Mouse (Mus musculus) right cerebral cortex, postnatal 25 days (tissue): Measurements from ENCODE around the gene Mras.
A peak's percentile ranks its signal among the peaks of the same experiment; 100 is the strongest.

Source experiments
- DNase-seq: peaks from one replicate; pipeline ENCODE4 v3.0.0; 2022

The Mras gene

GRCm38 (mm10) chr9:99439064-99439463, 1.9 kb upstream of the Mras start:
- DNase-seq, result no peak

GRCm38 (mm10) chr9:99437781-99438565, 792 bp upstream of the Mras start:
- no peak for DNase-seq

DNA sequence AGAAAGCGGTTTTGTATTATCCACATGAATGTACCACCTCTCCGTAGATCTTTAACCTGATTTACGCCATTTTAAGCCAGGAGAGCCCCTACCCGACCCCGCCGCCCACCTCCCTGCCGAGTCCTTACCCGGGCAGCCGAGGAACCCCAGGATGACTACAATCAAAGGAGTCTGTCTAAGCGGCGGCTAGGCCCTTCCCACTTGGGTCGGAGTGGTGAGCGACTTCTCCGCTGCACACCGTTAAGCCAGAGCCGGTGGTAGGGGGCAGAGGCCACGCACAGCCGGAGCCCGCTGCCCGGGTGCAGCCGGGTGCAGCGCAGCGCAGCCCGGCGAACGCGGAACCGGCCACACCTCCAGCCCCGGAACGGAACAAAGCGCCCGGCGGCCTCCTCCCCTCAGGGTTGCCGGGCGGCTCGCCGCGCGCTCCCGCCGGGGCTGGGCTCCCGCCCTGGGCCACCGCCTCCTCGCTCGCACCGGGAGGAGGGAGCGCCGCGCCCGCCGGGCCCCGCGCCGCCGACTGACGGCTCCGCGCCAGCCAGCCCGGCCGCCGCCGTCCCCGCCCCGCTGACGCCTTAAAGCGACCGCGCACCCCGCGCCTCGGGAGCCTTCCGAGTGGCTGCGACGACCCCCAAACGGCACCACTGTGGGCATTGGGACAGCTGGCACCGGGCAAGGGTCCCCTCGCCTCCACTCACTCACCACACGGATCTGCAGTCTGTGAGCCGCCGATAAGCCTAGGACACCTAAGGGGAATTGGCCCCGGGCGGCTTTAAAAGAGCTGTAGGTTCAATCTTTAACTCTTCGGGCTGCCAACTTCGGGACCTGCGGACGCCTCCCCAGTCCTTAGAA, 775 bp downstream of the Mras start:
- DNase-seq, result peak; percentile 88

DNA sequence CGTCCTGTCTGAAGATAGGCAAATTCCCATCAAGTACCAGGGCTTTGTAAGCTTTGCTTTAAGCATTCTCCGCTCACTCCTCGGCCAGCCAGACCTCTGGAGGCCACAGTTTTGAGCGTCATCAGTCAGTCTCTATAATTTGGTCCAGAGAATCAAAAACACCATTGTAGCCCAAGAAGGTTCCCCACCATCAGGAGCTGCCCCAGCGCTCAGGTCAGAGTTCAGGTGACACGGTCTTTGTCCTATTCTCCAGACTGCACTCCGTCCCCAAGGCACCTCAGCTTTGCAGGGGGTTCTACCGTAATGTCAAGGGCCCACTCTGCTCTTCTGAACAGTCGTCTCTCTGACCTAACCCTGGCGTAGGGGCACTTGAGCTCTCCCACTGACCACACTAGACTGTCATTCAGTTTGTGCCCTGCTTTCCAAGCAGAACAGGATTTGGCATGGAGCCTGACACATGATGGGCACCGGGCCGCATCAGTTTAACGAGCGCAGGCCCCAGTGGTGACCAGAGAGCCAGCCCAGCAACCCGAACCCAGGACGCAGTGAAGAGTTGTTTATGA, 1.5 kb downstream of the Mras start:
- DNase-seq, result peak; percentile 55

GRCm38 (mm10) chr9:99434892-99435618, 2.1 kb downstream of the Mras start:
- DNase-seq, result peak; percentile 70

DNA sequence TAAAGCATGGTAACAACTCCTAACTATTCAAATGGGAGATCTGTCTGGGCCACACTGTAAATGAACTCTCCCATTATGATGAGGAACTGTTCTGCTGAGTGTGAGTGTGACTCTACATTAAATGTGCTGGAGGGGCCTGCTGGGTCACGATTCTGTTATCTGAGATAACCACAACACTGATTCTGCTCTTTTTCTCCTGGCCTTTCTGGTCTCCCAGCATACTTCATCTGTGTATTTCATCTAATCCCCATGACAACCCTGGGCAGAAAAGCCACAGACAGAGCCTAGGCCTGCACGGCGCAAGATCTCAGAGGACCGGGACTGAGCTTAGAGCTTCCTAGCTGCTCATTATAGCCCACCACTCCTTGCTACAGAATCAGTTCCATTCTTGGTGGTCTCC, 4.7 kb downstream of the Mras start:
- DNase-seq, result no peak

DNA sequence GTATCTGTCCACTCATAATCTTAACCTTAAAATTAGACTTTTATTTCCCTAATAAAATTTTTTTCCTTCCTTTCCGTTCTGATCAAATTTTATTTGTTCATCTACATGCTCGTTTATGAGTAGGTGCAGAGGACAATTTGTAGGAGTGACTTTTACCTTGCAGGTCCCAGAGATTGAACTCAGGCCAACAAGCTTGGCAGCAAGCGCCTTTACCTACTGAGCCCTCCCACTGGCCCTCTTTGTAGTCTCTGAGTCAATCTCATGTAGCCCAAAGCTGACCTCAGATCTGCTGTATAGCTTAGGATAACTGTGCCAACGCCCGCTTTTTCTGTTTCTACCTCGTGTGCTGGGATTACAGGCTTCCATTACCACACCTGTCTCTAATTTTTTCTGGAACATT, 5.2 kb downstream of the Mras start:
- no peak for DNase-seq

GRCm38 (mm10) chr9:99431346-99431745, 5.8 kb downstream of the Mras start:
- peak; percentile 57 for DNase-seq

DNA sequence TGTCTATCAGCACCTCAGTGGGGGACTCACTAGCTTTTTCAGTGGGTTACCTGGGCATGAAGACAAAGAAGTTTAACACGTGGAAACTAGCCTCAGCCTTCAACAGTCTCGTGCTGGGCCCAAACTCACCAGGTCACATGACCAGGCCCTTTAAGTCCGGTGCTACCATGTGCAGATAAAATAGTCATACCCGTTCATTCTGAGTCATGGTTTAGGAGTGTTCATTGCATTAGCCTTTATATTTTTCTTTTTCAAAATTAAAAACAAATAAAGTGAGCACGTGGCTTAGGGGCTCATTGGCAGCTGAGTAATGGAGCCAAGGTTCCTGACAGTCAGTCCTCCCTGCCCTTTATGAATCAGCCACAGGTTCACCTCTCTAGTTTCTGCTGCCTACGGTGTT, 6.4 kb downstream of the Mras start:
- DNase-seq, result no peak

- DNase-seq, result peak; percentile 64
Observed at GRCm38 (mm10) chr9:99429845-99430244, 7.3 kb downstream of the Mras start.

GRCm38 (mm10) chr9:99428601-99429331, 8.4 kb downstream of the Mras start:
- no peak for DNase-seq

DNA sequence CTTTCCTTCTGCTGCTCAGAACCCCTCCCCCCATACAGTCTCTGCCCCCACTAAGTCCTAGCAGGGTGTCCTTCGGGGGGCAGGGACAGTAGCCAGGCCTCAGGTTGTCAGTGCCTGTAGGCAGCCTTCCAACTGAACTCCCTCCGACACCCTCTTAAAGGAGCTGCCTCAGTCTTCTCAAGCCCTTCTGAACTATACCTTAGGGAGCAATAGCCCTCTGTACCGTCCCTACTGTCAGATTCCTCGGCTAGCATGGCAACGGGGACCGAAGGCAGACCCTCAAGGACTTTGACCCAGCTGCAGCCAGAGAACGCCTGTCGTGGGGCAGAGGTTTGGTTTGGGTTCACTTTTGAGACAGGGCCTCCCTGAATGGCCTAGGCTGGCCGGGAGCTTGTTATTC, 11.9 kb downstream of the Mras start:
- no peak for DNase-seq

- no peak for DNase-seq
Observed at GRCm38 (mm10) chr9:99424574-99424863, 12.7 kb downstream of the Mras start.

DNA sequence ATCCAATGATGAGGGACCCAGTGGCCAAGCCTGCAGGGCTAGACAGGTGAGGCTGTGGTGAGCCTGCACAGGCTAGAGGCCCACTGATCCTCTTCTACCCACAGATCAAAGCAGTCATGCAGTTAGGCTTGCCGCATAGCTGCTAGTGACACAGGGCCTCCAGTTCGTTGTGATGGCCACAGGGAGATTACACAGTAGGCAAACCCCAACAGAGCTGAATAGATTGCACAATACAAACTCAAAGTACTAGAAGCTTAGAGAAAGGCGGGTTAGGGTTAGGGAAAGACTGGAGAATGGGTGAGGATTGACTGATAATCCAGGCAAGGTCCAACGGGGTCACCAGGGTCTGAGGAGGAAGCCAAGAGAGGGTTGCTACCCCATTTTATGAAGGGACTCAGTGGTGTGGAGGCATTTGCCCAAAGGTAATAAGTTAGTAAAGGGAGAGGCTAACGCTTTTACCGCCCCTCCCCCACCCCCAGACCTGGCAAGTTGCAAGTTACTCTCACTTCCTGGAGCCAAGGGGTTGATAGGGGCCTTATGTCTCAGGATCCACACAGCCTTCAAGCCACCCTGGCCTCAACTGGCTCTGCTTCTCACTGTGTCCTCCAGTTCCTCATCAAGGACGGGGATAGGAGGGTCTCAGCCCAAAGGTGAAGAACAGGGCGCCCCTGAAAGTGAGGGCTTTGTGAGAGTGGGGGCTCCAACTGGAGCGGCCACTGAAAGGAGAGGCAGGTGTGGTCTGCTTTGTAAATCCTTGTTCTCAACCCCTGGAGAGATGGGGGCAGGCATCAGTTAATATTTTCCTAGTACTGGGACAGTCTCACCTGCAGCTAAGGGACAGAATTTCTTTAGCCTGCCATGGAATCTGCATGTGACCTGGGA, 13.2 kb downstream of the Mras start:
- DNase-seq, result no peak

DNA sequence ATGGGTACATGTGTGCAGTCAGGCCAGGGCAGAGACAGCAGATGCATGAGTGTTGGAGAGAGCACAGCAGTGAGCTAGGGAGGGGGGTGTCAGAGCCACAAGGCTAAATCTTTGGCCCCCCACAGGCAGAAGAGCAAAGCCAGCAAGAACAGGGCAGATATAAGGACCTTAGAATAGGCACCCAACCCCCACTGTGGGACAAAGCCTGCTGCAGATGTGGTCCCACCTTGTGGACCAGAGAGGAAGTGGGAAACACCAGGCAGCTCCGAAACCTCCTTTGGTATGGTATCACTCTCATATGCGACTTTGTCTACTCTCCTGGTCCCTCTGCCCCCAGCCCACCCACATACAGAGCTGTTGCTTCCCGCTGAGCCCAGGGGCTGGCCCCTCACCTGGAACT, 15.3 kb downstream of the Mras start:
- DNase-seq, result no peak

- DNase-seq, result no peak
Observed at GRCm38 (mm10) chr9:99419951-99420701, 17.1 kb downstream of the Mras start.

- peak; percentile 70 for DNase-seq
Observed at GRCm38 (mm10) chr9:99418377-99418776, 18.8 kb downstream of the Mras start.

- DNase-seq, result no peak
Observed at GRCm38 (mm10) chr9:99417288-99417846, 19.8 kb downstream of the Mras start.

DNA sequence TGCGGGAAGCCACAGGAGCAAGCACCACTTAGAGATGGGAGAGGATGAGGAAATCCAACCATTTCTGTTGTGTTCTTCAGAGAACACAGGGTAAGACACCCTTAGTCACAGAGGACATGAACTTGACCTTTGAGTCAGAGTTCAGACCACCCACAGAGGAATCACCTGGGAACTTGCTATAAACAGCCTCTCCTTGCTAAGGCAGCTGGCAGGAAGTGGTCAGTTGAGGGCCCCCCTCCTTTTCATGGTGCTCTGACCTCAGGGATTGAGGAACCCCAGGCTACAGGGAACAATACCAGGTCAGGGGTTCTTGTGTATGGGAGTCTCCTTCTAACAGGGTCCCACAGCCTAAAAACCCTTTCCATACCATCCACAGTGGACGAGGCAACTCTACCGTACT, 20.4 kb downstream of the Mras start:
- no peak for DNase-seq

DNA sequence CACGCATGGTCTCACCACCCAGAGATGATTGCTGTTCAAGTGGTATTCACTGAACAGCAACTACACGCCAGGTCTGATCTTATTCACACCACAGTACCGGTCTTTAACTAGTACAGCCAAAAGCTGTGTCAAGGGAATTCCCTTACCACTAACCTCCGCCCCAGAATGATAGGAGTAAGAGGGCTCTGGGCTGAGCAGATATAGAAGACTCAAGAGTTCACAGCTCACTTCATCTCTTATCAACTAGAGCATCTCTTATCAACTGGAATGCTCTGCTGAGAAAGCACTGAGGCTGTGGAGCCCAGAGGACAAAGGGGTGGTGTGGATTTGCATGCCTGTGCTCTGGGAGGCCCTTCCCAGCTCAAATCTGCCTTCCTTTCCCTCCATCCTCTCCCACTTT, 25.4 kb downstream of the Mras start:
- DNase-seq, result no peak

- no peak for DNase-seq
Observed at GRCm38 (mm10) chr9:99411093-99411492, 26.1 kb downstream of the Mras start.
